In genomic region chrX:142189023-142189703, GRCm38 (mm10) we compare ENCODE assay signal across 8 mouse cellular contexts. TPM values are rescaled to one million over a fixed set of nuclear protein-coding genes. Genes with fewer than 3 reads are reported as not detected.
A peak's percentile ranks its signal among the peaks of the same experiment; 100 is the strongest.
DNase-seq lines count a peak whose midpoint lies in the region; ATAC-seq and TF ChIP-seq lines count a peak whose summit lies in the region.

No protein-coding gene starts in this region.

- H3K9ac ChIP-seq in forebrain, embryonic 12.5 days: no peak overlapping the region
- no peak overlapping the region for H3K9ac ChIP-seq in hindbrain, embryonic 11.5 days (ENCODE audit: low read depth, low read length)
- H3K9ac ChIP-seq in stomach, postnatal 0 days (ENCODE audit: low read length): no peak overlapping the region

- H3K27me3 ChIP-seq in forebrain, embryonic 12.5 days: peaks cover 15% of the 10 kb centered on the region; the same call in 1 of the 2 replicates
- H3K27me3 ChIP-seq in hindbrain, embryonic 11.5 days (ENCODE audit: control insufficient read depth, insufficient read depth, low read length): no peaks in the 10 kb centered on the region
- H3K27me3 ChIP-seq in stomach, postnatal 0 days (ENCODE audit: control insufficient read depth, insufficient read depth, low read length): no peaks in the 10 kb centered on the region

- no peaks in the 10 kb centered on the region for H3K9me3 ChIP-seq in forebrain, embryonic 12.5 days
- H3K9me3 ChIP-seq in hindbrain, embryonic 11.5 days (ENCODE audit: control insufficient read depth, low read length): no peaks in the 10 kb centered on the region
- H3K9me3 ChIP-seq in stomach, postnatal 0 days (ENCODE audit: control insufficient read depth, low read length): no peaks in the 10 kb centered on the region

- WGBS in forebrain, embryonic 12.5 days: 36% methylated on average over 22 of the region's 22 CpGs
- 36% methylated on average over 22 of the region's 22 CpGs for WGBS in hindbrain, embryonic 11.5 days
- WGBS in stomach, postnatal 0 days: 33% methylated on average over 22 of the region's 22 CpGs

- peak; percentile 73 for TF ChIP-seq CTCF in brain, embryonic 14.5 days (IDR thresholded peaks at IDR 0.05; ENCODE audit: borderline replicate concordance, extremely low read depth, insufficient read depth, insufficient read length)
- TF ChIP-seq CTCF in stomach, postnatal 0 days (IDR thresholded peaks at IDR 0.05; ENCODE audit: low read depth): peak; percentile 69

- ATAC-seq in forebrain, embryonic 12.5 days (ENCODE audit: low FRiP score): peak; percentile 82
- peak; percentile 75 for ATAC-seq in hindbrain, embryonic 11.5 days (ENCODE audit: low FRiP score)
- no peak for ATAC-seq in stomach, postnatal 0 days (ENCODE audit: low FRiP score, low TSS enrichment)

- H3K4me3 ChIP-seq in forebrain, embryonic 12.5 days (replicated peaks): no peak overlapping the region
- no peak overlapping the region for H3K4me3 ChIP-seq in hindbrain, embryonic 11.5 days (ENCODE audit: low read depth, low read length)
- no peak overlapping the region for H3K4me3 ChIP-seq in stomach, postnatal 0 days (ENCODE audit: low read depth, low read length)

- no peak for TF ChIP-seq POLR2A in brain, embryonic 14.5 days (IDR thresholded peaks at IDR 0.05; ENCODE audit: borderline replicate concordance, extremely low read depth, insufficient read depth, insufficient read length, poor library complexity, severe bottlenecking)

- no peaks in the 10 kb centered on the region for H3K4me1 ChIP-seq in forebrain, embryonic 12.5 days
- H3K4me1 ChIP-seq in hindbrain, embryonic 11.5 days (replicated peaks; ENCODE audit: control insufficient read depth, insufficient read depth, low read length): no peaks in the 10 kb centered on the region
- no peaks in the 10 kb centered on the region for H3K4me1 ChIP-seq in stomach, postnatal 0 days (replicated peaks; ENCODE audit: control insufficient read depth, insufficient read depth)

- no peak overlapping the region for H3K27ac ChIP-seq in forebrain, embryonic 12.5 days
- no peak overlapping the region for H3K27ac ChIP-seq in hindbrain, embryonic 11.5 days (ENCODE audit: low read depth, low read length)
- H3K27ac ChIP-seq in stomach, postnatal 0 days (replicated peaks): no peak overlapping the region

- peak overlapping the region; percentile 21 for H3K4me2 ChIP-seq in forebrain, embryonic 12.5 days
- no peak overlapping the region; the same call in 1 of the 2 replicates for H3K4me2 ChIP-seq in hindbrain, embryonic 11.5 days (replicated peaks; ENCODE audit: low read depth, low read length)
- H3K4me2 ChIP-seq in stomach, postnatal 0 days (replicated peaks; ENCODE audit: low read depth): no peak overlapping the region

- peak; percentile 56 for DNase-seq in ZHBTc4 (ENCODE audit: low read depth, low spot score)
- DNase-seq in brain, embryonic 14.5 days (ENCODE audit: low read depth): peak; percentile 85
- peak; percentile 65 for DNase-seq in hindbrain, embryonic 11.5 days (ENCODE audit: low spot score)
- peak; percentile 31 for DNase-seq in layer of hippocampus, adult 9-11 months
- DNase-seq in lung, postnatal 36 days: peak; percentile 24
- DNase-seq in stomach, postnatal 0 days (ENCODE audit: low spot score): peak; percentile 33
- DNase-seq in spleen, postnatal 4 days (ENCODE audit: low spot score in 2 of 2): no peak

- H3K36me3 ChIP-seq in forebrain, embryonic 12.5 days (replicated peaks): no peaks in the 10 kb centered on the region
- H3K36me3 ChIP-seq in hindbrain, embryonic 11.5 days (ENCODE audit: control insufficient read depth, insufficient read depth, low read length): no peaks in the 10 kb centered on the region
- no peaks in the 10 kb centered on the region for H3K36me3 ChIP-seq in stomach, postnatal 0 days (ENCODE audit: control insufficient read depth, insufficient read depth, low read length)

- no peak for TF ChIP-seq EP300 in stomach, postnatal 0 days (optimal IDR thresholded peaks at IDR 0.05)

RNA-seq across cellular contexts. Expression of gene Gucy2f, which starts 7.6 kb away (rescaled TPM):
- 0.08 and 0.15 TPM in 2 replicates for polyA plus RNA-seq in brain, embryonic 14.5 days (2012; rRNA removed)
- polyA plus RNA-seq in forebrain, embryonic 12.5 days (2016; fragmentation: Nextera tagmentation; extraction: Ambion mirVana): 0.03 and 0.14 TPM in 2 replicates
- not detected in 2 replicates for polyA plus RNA-seq in hindbrain, embryonic 11.5 days (2014; fragmentation: Nextera tagmentation; extraction: Ambion mirVana)
- 0.02 TPM in 1 of 2 replicates, not detected in the other for polyA plus RNA-seq in stomach, postnatal 0 days (2015; fragmentation: Nextera tagmentation; extraction: Ambion mirVana)

RNA-seq across cellular contexts. Expression of gene Nxt2, which starts 37.4 kb away (rescaled TPM):
- polyA plus RNA-seq in brain, embryonic 14.5 days (2012; rRNA removed): 7.6 and 8.7 TPM in 2 replicates
- 16.5 and 16.6 TPM in 2 replicates for polyA plus RNA-seq in forebrain, embryonic 12.5 days (2016; fragmentation: Nextera tagmentation; extraction: Ambion mirVana)
- 12.8 and 13.0 TPM in 2 replicates for polyA plus RNA-seq in hindbrain, embryonic 11.5 days (2014; fragmentation: Nextera tagmentation; extraction: Ambion mirVana)
- polyA plus RNA-seq in stomach, postnatal 0 days (2015; fragmentation: Nextera tagmentation; extraction: Ambion mirVana): 16.0 and 16.8 TPM in 2 replicates

Comparison
In these comparisons a context has a peak if more than half of its experiments do, and no peak if none do; other contexts are left out.
1. DNase-seq: peak in ZHBTc4 (single experiment), brain, embryonic 14.5 days (single experiment), hindbrain, embryonic 11.5 days (single experiment), layer of hippocampus, adult 9-11 months (single experiment), lung, postnatal 36 days (single experiment) and stomach, postnatal 0 days (single experiment); none in spleen, postnatal 4 days (0 of 2).